Mouse (Mus musculus) c-Kit-positive CD71-positive TER-119-positive erythroid progenitor cells, embryonic 14.5 days (primary cell): ENCODE measurements at regions not wholly inside any gene's neighbourhood (a gene's known extent, or its start where the extent isn't known, plus 50 kb on each side); places are given as distances from the start of the nearest gene placed in this dataset.

Source experiments
- DNase-seq: peaks from one replicate; pipeline ENCODE4 v3.0.0-alpha.2; 2013; ENCODE audit warnings: low spot score

DNA sequence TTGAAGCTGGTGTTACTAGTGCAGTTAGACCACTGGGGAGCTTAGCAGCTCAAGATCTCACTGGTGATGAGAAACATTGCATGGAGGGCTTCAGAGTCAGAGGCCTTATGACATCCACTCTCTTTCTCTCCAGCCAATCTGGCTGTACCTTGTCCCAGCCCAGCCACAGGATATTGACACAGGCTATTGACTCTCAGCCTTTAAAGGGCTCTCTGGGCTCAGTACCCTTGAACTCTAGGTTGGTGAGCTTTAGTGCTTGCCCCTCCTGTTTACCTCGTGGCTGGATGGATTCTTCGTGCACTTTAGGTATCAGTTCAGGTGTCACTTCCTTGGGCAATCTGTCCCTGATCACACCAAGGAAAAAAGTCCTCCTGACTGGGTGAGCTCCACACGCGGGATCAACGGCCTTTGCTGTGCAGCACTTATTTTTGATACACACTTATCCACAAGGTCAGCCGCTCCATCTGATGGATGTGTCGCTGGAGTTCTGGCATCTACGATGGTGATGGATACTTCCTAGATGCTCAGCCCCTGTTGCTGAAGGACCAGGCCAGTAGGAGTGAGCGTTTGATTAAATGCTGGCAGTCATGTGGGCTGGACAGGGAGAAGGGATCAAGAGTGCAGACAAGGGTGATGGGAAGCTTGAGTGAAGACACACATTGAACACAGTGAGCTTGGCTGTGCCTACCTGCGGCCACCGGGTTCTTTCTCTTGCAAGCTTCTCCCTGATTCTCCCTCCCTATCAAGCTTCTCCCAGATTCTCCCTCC, 177.7 kb downstream of the Snx10 start:
- no peak for DNase-seq

DNA sequence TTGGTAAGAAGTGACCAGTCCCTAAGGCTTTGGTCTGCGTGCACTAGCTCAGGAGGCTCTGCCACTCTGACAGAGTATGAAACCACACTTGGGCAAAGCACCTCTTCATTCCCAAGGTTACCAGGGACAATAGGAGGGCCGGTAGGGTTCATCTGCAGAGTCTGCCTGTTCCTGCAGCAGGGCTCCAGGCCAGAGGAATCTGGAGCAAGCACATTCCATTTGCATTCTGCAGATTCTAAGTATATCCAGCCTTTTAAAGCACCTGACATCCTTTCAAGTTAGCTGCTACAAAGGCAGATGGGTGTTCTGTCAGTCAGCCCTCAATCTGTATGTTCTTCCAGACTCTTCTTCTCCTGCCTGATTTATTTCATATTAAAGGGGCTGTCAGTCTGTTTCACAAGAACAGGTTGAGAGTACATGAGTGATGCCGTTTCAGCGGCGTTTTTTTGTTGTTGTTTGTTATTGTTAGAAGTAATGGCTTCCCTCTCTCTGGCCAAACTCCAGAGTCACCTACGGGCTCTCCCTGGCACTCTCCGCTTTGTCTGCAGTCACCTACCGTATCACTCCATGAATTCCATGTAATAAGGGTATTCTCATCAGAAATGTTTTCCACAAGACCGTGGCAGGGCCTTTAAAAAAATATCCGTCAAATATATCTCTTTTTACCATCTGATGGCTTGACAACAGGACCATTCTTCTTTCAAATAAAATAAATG, 178.9 kb downstream of the Snx10 start:
- no peak for DNase-seq

DNA sequence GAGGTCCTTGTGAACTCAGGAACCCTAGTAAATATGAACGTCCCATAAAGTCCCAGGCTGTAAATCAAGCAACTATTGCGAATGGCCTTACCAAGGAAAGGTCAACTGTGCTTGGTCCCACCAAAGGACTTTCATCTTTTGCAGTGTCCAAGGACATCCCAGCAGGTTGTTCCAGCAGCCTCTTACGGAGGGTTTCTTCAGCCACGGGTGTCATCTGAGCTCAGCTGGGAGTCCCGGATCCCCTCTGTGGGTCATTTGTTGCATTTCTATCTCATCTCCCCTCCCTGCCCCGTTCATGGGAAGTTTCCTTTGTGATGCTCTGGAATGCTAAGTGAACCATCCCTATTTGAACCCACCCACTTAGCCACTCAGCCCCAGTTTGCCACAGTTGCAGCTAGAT, 184.3 kb downstream of the Snx10 start:
- no peak for DNase-seq

DNA sequence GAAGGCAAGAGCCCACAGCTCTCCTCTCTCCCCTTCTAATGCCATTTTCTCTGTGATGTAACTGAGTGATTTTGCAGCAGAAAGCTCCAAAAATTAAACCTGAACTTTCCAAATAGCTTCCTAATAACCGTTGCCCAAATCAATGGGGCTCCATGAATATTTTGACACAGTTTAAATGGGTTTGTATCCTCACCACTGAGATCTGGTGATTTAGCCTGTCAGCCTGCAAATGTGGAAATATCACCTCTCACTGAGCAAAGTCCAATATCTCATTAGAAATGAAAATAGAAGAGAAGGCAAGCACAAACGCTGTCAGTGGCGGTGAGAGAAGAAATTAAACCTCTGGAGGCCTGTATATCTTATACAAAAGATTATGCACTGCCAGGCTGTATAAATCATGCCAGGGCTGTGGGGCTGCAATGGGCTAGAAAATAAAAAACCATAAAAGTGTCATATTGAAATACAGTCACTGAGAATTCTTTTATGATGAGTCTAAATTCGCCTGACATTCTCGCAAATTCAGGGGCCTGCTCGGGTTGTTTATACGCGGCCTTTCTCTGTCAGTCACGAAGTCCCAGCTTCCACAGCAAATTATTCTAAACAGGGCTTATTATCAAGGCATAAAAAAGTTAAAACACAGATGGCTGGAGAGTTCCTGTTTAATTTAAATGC, 185.1 kb downstream of the Snx10 start:
- no peak for DNase-seq

DNA sequence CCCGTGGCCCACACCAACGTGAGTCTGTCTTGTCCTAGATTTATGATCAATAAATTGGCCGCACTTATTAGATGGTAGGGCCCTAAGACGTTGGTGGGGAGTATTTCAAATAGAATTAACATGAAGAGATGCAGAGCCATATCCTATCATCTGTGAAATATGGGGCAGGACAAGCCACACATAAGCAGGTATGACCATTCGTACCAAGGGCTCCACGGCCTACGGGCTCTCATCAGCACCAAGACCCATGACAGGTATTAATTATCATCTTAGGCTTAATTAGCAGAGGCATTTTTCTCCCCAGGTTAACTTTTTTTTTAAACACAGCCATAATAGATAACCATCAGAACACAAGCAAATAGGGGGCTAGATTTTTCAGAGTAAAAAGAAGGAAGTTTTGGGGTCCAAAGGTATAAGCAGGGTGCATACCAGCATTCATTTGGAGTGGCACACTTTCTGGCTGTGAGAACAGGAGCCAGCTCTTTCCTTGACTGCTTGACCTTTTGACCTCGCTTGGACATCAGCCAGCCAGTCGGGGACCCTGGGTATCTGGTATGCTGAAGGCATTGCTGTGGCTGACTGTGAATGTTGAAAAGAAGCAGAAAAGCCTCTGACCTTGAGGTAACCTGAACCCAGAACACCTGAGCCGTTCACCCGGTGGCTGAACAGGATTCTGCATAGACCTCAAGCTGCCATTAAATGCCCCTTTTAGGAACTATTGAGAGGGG, 185.8 kb downstream of the Snx10 start:
- no peak for DNase-seq

DNA sequence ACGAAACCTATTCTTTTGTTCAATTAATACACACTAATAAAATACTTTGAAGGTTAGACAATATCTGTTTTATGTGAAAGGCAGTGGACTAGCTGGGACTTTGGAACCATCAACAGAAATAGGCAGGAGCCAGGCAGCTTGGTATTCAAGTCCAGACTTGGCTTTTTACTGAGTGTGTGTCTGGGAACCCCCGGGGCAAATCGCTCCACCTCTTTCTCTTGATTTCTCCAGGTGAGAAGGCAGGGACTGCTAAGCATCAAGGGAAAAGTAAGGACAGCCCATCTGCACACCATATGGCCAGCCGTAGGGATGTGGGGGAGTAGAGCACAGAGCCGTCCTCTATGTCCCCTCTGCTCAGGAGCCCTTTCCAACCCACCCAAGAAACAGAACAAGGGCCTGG, 186.5 kb downstream of the Snx10 start:
- no peak for DNase-seq

DNA sequence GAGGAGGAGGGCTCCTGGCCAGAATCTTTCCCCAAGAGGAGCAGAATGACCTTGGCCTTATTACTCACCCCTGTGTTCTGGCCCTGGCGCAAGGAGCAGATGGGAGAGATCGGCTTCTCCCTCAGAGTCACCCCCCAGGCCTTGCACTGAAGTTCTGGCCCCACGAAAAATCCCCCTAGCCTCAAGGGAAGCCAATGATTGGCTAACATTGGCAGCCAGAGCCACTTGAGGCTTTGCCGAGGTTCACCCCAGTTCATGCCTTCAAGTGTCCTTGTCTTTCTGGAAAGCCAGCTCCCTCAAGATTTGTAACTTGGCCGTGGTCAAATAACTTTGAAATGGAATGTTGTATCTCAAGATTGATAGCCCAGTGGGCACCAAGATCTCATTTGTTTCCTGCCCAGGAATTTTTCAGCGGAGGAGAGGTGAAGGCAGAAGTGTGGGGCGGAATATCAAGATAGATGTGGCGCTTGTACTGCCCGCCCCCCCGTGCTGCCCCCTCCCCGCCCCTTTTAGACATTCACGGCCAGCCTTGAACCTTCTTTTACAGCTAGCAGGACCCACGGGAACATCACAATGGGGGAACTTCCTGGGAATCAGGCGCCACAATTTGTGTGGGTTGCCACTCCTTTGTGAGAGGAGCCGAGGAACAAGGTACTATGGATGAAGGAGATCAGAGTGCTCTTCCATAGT, 187.4 kb downstream of the Snx10 start:
- DNase-seq = no peak

DNA sequence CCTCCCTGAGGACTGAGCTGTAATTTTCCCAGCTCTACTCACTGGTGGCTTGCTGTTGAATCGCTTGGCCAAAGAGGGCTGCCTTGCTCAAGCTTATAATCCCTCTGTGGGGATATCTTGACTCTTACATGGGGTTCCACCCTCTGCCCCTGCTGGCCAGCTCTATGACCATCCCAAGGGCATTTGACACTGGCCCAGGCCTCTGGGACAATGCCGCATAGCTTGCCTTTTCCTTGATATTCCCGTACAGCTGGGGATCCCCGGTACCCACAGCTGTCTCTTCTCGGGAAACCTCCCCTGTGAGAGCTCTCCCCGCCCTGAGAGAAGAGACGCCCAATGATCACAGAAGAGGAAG, 187.9 kb downstream of the Snx10 start:
- DNase-seq = no peak

DNA sequence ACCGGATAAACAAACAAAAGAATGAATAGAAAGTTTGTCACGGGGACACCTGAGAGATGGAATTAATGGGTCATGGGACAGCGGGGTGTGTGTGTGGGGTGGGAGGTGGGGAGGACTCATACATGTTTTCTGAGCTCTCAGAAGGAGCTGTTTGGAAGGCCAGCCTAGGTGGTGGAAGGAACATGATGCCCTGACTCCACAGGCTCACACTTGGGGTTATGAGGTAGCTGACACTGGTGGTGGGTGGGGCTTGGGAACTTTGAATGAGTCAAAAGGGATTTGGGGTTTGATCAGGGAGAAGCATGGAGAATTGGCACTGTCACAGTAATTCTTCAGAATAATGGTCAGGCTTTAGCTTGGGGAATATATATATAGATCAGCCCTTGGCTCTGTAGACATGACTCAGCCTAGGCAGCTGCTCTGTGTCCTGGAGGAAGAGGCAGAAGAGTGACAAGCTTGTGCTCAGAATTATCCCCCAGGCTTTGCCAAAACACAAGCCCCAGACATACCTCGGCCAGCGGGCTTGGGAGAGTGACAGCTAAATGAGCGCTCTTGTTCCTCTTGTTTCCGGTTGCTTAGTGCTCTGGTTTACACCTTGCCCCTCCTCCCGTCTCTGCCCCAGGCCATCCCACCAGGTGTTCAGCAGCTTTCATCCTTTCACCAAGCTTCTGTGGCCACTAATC, 191.6 kb downstream of the Snx10 start:
- no peak for DNase-seq

DNA sequence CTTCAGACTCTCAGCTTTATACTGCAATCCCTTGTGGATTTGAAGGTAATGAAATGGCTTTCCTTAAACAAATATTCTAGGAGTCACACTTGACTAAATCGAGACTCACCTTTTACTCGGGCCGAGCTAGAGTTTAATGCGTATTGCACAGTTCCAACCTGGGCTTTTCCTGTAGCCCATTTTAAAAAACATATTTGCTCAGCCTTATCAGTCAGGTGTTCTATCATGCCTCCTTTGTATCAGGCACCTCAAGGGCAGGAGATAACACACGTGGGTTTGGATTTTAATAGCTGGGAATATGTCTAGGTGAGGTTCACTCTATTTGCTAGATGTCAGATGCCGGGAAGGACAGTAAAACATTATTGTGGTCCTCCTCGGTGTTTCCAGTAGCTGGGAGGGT, 193.7 kb downstream of the Snx10 start:
- DNase-seq = no peak

DNA sequence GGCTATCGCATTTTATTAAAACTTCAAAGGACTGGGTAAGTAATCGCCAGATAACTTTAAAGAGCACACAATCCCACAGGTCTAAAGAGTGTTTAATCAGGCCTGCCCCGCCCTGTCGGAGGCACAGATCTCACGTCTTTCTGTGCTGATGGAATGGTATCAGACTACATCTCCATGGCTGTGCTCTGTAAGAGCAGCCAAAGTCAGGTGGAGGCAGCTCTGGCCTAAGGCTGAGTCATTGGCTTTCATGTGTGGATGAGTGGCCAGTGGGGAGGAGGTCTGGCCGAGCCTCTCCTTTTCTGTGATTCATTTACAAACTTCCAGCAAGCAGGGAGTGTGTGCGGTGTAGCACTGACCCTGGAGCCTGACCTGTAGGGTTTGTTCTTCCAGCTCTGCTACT, 197.0 kb downstream of the Snx10 start:
- no peak for DNase-seq

DNA sequence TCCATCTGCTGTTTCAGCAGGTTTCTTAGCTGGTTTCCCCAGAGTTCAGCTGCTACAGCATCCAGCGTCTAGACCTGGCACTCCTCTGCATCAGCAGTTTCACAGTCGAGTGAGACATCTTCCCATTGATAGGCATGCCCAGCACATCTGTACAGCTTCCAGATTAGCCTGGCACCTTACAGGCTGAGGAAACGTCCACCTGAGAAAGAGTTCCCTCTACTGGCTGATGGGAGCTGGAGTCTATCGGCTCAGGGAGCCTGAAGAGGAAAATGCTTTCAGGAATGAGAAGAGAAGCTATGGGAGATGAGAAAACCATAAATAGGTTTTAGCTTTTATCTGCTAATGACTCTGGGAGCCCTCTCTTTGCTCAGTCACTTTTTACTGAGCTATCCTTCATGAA, 199.4 kb downstream of the Snx10 start:
- no peak for DNase-seq

DNA sequence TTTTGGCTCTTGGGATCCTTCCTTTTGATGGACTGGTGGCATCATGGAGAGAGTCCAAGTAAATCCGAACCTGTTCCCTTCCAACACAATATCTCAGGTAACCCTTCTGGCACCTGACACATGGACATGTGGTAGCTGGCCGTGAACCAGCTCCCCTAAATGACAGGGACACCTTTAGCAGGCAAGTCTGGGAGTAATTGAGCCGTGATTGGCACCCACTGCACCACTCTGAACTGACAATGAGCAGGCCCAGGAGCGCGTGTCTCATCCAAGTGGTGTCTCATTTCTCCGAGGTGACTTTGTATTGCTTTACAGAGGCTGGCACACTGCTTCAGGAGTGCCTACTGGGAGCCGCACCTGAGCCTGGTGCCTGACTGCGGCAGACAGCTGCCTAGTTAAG, 203.5 kb downstream of the Snx10 start:
- no peak for DNase-seq

DNA sequence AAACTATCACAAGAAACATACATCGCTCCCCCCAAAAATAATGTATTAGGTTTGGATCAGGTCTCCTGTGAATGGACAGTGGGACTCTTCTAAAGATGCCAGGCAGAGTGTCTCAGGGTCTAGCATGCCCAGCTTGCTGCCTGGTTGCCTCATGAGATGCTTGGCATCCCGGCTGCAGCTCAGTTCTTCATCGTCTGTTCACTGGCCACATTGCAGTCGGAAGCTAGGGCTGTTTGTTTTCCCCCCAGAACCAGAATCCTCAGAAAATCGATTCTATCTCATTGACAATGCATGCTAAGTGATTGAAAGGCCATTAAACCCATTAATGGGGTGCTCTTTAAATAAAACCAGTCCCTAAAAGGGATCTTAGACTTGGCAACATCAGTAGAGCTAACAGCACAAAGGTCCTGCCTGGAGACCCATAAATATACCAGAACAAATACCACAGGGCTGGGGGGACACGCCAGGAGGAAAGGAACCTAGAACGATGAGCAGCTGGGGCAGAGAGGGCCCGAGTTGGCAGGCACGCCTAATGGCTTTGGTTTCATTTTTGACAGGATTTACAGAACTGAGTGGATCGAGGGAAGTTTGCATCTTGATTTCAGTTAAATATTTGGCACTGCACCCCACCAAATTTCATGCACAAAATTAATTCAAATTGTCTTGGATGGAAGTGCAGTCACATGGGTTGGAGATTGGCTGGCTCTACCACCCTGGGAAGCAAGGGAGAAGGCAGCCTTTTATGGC, 205.3 kb downstream of the Snx10 start:
- no peak for DNase-seq

DNA sequence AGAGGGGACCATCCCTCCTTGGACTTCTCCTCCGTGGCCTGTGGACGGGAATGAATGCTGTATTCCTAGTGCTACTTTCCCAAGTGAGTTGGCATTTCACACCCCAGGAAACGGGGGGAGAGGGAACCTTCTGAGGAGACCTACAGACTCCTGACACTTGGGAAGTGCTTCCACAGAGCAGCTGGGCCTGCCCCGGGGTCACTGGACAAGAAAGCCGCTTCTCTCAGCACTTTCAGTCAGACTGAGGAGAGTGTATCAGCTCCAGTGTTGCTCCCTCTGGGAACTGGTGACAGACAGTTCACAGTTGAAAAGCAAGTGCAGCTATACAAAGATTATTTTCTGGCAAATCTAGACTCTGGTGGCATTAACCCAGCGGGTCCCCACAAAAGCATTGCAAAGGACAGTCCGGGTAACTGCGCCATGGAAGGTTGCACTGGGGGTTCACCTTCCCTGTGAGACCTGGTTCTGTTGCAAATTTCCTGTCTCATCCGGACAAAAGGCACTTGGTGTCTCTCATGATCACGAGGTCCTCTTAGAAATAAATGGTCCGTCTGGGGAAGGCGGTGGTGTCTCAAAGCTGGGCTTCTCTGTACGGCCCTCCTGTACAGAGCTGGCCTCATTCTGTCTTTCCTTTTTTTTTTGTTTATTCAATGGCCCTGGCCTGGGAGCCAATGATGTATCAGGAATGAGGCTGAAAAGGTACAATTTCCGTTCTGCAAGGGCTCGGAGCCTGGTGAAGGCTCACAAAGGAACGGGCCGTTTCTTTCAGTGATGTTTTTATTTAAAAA, 207.1 kb downstream of the Snx10 start:
- DNase-seq = no peak

DNA sequence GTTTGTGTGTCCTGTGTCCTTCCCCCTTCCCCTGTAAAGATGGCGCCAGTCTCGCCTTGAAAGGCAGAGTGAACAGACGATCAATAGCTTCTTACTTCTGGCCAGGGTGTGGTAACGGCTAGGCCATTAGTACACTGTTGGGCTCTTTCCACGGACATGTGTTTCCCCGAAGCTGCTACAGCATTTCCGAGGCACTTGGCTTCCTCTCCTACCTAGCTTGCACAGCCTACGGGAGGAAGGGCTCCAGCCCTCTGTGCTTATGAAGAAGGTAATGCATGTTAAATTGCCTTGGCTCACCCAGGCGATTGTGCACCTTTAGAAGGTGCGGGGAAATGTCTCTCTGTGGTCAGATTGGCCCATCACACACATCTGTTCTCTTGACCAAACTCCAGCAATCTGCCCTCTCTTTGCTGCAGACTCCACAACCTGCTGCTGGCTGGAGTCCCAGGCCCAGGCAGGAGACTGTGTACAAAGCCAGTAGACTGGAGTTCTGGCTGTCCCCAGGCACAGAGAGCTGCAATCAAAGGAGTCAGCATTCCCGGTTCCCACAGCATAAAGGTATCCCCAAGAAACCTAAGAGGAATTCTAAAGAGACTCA, 208.7 kb downstream of the Snx10 start:
- DNase-seq = no peak

DNA sequence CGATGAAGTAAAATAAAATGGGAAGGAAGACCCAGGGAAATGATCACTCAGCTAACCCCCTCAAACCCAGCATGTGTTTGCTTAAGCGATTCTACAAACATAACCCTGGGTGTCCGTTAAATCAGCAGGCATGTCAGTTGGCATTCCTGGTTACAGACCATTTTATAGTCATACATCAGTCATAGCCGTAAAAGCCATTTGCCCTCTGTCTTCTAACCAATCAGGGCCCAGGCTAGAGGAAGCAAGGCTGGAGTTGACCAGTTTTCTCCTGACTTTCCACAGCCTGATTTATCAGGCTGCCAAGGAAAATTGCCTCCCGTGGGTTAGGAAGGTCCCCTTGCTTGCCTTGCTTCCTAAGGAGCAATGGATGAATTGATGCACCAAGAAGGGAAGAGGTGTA, 212.3 kb downstream of the Snx10 start:
- no peak for DNase-seq

DNA sequence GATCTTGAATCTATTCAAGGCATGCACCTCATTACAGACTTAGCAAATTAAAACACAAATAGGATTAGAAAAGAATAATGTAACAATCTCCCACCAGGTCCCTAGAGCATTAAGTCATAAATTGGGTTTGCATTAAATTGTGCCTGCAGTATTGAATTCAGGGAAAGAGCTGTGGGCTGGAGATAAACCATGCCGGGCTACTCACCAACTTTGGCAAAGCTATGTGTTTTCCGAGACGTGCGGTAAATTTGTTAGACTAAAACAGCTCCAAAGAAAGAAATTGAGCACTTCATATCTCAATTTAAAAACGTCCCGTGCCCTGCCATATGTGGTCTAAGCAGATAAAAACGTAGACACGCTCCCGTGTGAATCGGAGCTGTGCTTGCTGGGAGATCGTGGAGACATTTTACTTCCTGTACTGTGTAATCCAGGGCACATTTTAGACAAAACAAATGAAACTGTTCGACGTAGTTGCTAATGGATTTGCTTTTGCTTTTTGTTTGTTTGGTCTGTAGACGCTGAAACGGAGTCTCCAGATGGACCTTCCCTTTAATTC, 219.5 kb downstream of the Snx10 start:
- DNase-seq = no peak

DNA sequence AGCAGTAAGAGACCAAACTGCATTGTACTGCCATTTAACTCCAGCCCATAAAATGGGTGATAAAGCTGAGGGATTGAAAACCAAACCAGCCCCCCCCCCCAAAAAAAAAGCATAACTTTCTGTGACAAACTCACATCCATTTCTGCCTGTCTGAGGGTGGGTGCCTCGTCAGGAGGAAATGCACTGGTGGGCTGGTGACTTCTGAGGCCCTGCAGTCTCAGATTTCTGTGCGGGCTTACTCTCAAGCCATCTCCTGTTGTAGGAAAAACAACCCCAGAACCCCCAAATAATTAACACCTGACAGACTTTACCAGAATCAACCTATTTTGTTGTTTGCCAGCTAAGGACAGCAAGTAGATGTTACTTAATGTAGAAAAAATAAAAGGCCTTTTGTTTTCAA, 220.9 kb downstream of the Snx10 start:
- DNase-seq = no peak
